Mouse (Mus musculus) CH12.LX (cell line): ENCODE results near the gene Yif1a. TPM values are rescaled to one million over a fixed set of nuclear protein-coding genes. Genes with fewer than 3 reads are reported as not detected.

Experiments used
- DNase-seq: peaks from one replicate; pipeline ENCODE4 v3.0.0-alpha.2; 2013; ENCODE audit errors: extremely low read depth
- H3K27ac ChIP-seq: 2 replicates; pipeline ENCODE4 v1.5.1; 2012; ENCODE audit warnings: low read depth, mild to moderate bottlenecking, control low read depth, moderate library complexity; ENCODE audit not compliant: insufficient read depth
- H3K27me3 ChIP-seq: replicated peaks from 2 replicates; pipeline ENCODE3; 2012; ENCODE audit warnings: inconsistent platforms
- H3K36me3 ChIP-seq, 2 experiments: replicated peaks in 1 of 2; 2 replicates each; pipeline versions ENCODE3 to v1.6.1; 2012; ENCODE audit warnings: inconsistent platforms in 1 of 2, low read length in 1 of 2, mild to moderate bottlenecking in 1 of 2, mixed read lengths in 1 of 2, moderate library complexity in 1 of 2; ENCODE audit not compliant: control insufficient read depth in 1 of 2, insufficient read depth in 1 of 2
- H3K4me1 ChIP-seq, 2 experiments: 2 replicates each; pipeline ENCODE4 v1.6.1; 2012; ENCODE audit warnings: inconsistent platforms in 1 of 2, moderate library complexity in 1 of 2; ENCODE audit not compliant: insufficient read depth in 2 of 2, control insufficient read depth in 1 of 2
- H3K4me2 ChIP-seq: 2 replicates; pipeline ENCODE4 v1.6.1; 2012; ENCODE audit warnings: low read depth, mild to moderate bottlenecking, control low read depth; ENCODE audit not compliant: poor library complexity, insufficient read depth, severe bottlenecking
- H3K4me3 ChIP-seq, 3 experiments: fragments of 150-350 bp in 1 of 3; sonication (generic) in 1 of 3; replicated peaks in 1 of 3; 2 replicates each; pipeline versions ENCODE3 to v1.5.1; 2011 to 2012; ENCODE audit warnings: low read depth in 2 of 3, low read length in 2 of 3, mild to moderate bottlenecking in 2 of 3, moderate library complexity in 2 of 3, control low read depth in 1 of 3, improper control_type of control experiment in 1 of 3, inconsistent platforms in 1 of 3, mixed read lengths in 1 of 3; ENCODE audit not compliant: poor library complexity in 1 of 3
- H3K79me2 ChIP-seq: replicated peaks from 2 replicates; pipeline ENCODE4 v1.6.1; 2012; ENCODE audit warnings: mild to moderate bottlenecking, moderate library complexity; ENCODE audit not compliant: control insufficient read depth, poor library complexity, insufficient read depth, severe bottlenecking; ENCODE audit errors: extremely low read depth
- H3K9ac ChIP-seq: 2 replicates; pipeline ENCODE4 v1.6.1; 2012; ENCODE audit warnings: low read depth, mild to moderate bottlenecking, control low read depth, moderate library complexity; ENCODE audit not compliant: insufficient read depth
- H3K9me3 ChIP-seq: replicated peaks from 2 replicates; pipeline ENCODE3; 2012; ENCODE audit warnings: low read length, inconsistent platforms, mixed read lengths
- BHLHE40 ChIP-seq: IDR thresholded peaks from 2 replicates; pipeline ENCODE4 v1.6.1; 2011; ENCODE audit warnings: mild to moderate bottlenecking, low read depth, low read length, improper control_type of control experiment
- CHD2 ChIP-seq: IDR thresholded peaks from 2 replicates; pipeline ENCODE4 v1.6.1; 2011; ENCODE audit warnings: low read length, improper control_type of control experiment
- CTCF ChIP-seq, 2 experiments: IDR thresholded peaks in 1 of 2; conservative IDR thresholded peaks in 1 of 2; 2 replicates each; pipeline ENCODE4 v1.5.1; 2011 to 2012; ENCODE audit warnings: low read depth in 2 of 2, low read length in 2 of 2, improper control_type of control experiment in 1 of 2, inconsistent platforms in 1 of 2, mild to moderate bottlenecking in 1 of 2, moderate library complexity in 1 of 2
- E2F4 ChIP-seq: IDR thresholded peaks from 2 replicates; pipeline ENCODE4 v1.6.1; 2011; ENCODE audit warnings: low read depth, low read length, improper control_type of control experiment; ENCODE audit not compliant: insufficient replicate concordance
- ELF1 ChIP-seq: IDR thresholded peaks from 2 replicates; pipeline ENCODE4 v1.6.1; 2014; ENCODE audit warnings: low read depth, mild to moderate bottlenecking, inconsistent platforms, low read length, improper control_type of control experiment
- EP300 ChIP-seq: IDR thresholded peaks from 2 replicates; pipeline ENCODE4 v1.6.1; 2011; ENCODE audit warnings: low read length, improper control_type of control experiment
- GABPA ChIP-seq: IDR thresholded peaks from 2 replicates; pipeline ENCODE4 v1.6.1; 2012; ENCODE audit warnings: low read depth, low read length, improper control_type of control experiment, inconsistent platforms; ENCODE audit not compliant: insufficient replicate concordance
- HCFC1 ChIP-seq: IDR thresholded peaks from 2 replicates; pipeline ENCODE4 v1.6.1; 2012; ENCODE audit warnings: low read depth, mild to moderate bottlenecking, inconsistent platforms, low read length, improper control_type of control experiment
- IRF4 ChIP-seq: IDR thresholded peaks from 2 replicates; pipeline ENCODE4 v1.6.1; 2014; ENCODE audit warnings: low read depth, mild to moderate bottlenecking, inconsistent platforms, low read length, improper control_type of control experiment
- JUN ChIP-seq: IDR thresholded peaks from 2 replicates; pipeline ENCODE4 v1.6.1; 2011; ENCODE audit warnings: low read depth, mild to moderate bottlenecking, low read length, improper control_type of control experiment, moderate library complexity; ENCODE audit not compliant: insufficient read depth
- KAT2A ChIP-seq: IDR thresholded peaks from 2 replicates; pipeline ENCODE4 v1.6.1; 2012; ENCODE audit warnings: low read length, improper control_type of control experiment, inconsistent platforms; ENCODE audit not compliant: insufficient replicate concordance
- MAFK ChIP-seq: IDR thresholded peaks from 2 replicates; pipeline ENCODE4 v1.6.1; 2011; ENCODE audit warnings: low read length, improper control_type of control experiment; ENCODE audit not compliant: insufficient replicate concordance
- MAZ ChIP-seq: IDR thresholded peaks from 2 replicates; pipeline ENCODE4 v1.6.1; 2012; ENCODE audit warnings: low read depth, mild to moderate bottlenecking, inconsistent platforms, low read length, improper control_type of control experiment, moderate library complexity
- MEF2A ChIP-seq: IDR thresholded peaks from 2 replicates; pipeline ENCODE4 v1.6.1; 2014; ENCODE audit warnings: low read depth, mild to moderate bottlenecking, inconsistent platforms, low read length, improper control_type of control experiment, borderline replicate concordance
- MYC ChIP-seq: IDR thresholded peaks from 2 replicates; pipeline ENCODE4 v1.6.1; 2011; ENCODE audit warnings: low read depth, mild to moderate bottlenecking, improper control_type of control experiment, low read length
- NELFE ChIP-seq: IDR thresholded peaks from 2 replicates; pipeline ENCODE4 v1.6.1; 2011; ENCODE audit warnings: low read depth, low read length, improper control_type of control experiment
- NRF1 ChIP-seq: IDR thresholded peaks from 2 replicates; pipeline ENCODE4 v1.6.1; 2014; ENCODE audit warnings: low read depth, mild to moderate bottlenecking, inconsistent platforms, low read length, improper control_type of control experiment, moderate library complexity
- RAD21 ChIP-seq: IDR thresholded peaks from 2 replicates; pipeline ENCODE4 v1.6.1; 2011; ENCODE audit warnings: low read depth, mild to moderate bottlenecking, low read length, improper control_type of control experiment, moderate library complexity
- SMC3 ChIP-seq: IDR thresholded peaks from 2 replicates; pipeline ENCODE4 v1.6.1; 2011; ENCODE audit warnings: low read depth, low read length, improper control_type of control experiment
- TBP ChIP-seq: conservative IDR thresholded peaks from 2 replicates; pipeline ENCODE4 v1.6.1; 2011; ENCODE audit warnings: low read depth, low read length, improper control_type of control experiment
- TCF12 ChIP-seq: IDR thresholded peaks from 2 replicates; pipeline ENCODE4 v1.6.1; 2014; ENCODE audit warnings: low read depth, mild to moderate bottlenecking, inconsistent platforms, low read length, improper control_type of control experiment
- UBTF ChIP-seq: IDR thresholded peaks from 2 replicates; pipeline ENCODE4 v1.6.1; 2012; ENCODE audit warnings: low read depth, mild to moderate bottlenecking, inconsistent platforms, low read length, improper control_type of control experiment, moderate library complexity
- USF2 ChIP-seq: conservative IDR thresholded peaks from 2 replicates; pipeline ENCODE4 v1.6.1; 2011; ENCODE audit warnings: low read depth, low read length, improper control_type of control experiment
- ZMIZ1 ChIP-seq: IDR thresholded peaks from 2 replicates; pipeline ENCODE4 v1.6.1; 2012; ENCODE audit warnings: low read depth, mild to moderate bottlenecking, inconsistent platforms, low read length, improper control_type of control experiment
- dilution Hi-C: fragments of 300-500 bp; cut with MboI; formaldehyde crosslinking; loops from 2 replicates; pipeline ENCODE4 v1.14.3; 2020; ENCODE audit warnings: low sequenced_read_pairs; ENCODE audit not compliant: extremely low pct_unique_long_range_greater_than_20kb, extremely low pct_ligation_motif_present
- in situ Hi-C: fragments of 300-500 bp; cut with MboI; formaldehyde crosslinking; loops from 3 replicates; pipeline ENCODE4 v1.14.3; 2019; ENCODE audit warnings: low sequenced_read_pairs, low pct_ligation_motif_present, low pct_unique_long_range_greater_than_20kb, mixed read lengths
- polyA plus RNA-seq: library from polyadenylated mRNA; unstranded; fragments of >175 nt; gene quantifications from 2 replicates; pipeline ENCODE4 v1.2.1, GENCODE M21; 2012; ENCODE audit warnings: low read depth; ENCODE audit not compliant: insufficient read length
- total RNA-seq, 2 experiments: library from RNA; depleted of rRNA; stranded (reverse); fragments of 300-350 nt in 1 of 2; fragments of >200 nt in 1 of 2; gene quantifications; 2 replicates each; pipeline ENCODE4 v1.2.3; 2012 to 2014

Yif1a gene
- total and polyA plus RNA-seq, 3 experiments, result 33.1 to 72.4 (median 65.0) TPM

GRCm38 (mm10) chr19:5062446-5062845 lies 25.9 kb upstream of the Yif1a start:
- Histone ChIP-seq H3K4me3 (no peak overlapping the region), H3K9ac (no peak overlapping the region), H3K27ac (no peak overlapping the region), H3K36me3 (peaks cover 0 to 3% of the 10 kb centered on the region in 2 experiments), H3K9me3 (no peaks in the 10 kb centered on the region), H3K4me1 (peaks cover 5 to 11% of the 10 kb centered on the region in 2 experiments; a peak in 3 of 4 replicates), H3K79me2 (no peaks in the 10 kb centered on the region), H3K27me3 (peaks cover 53% of the 10 kb centered on the region), H3K4me2 (no peak overlapping the region)
- dilution Hi-C loops, result no loop called here
- in situ Hi-C loops, result no loop called here
- TF ChIP-seq NELFE (no peak), CTCF (conservative IDR thresholded peaks at IDR 0.05 in 1 of 2, IDR thresholded peaks at IDR 0.05 in 1 of 2; ENCODE audit: low read depth in 2 of 2, low read length in 2 of 2) (no peak), MAZ (no peak), MAFK (no peak), UBTF (no peak), RAD21 (no peak), ELF1 (no peak), JUN (no peak), E2F4 (no peak), NRF1 (no peak), MYC (no peak), TBP (no peak), USF2 (no peak), KAT2A (no peak), HCFC1 (no peak), BHLHE40 (no peak), IRF4 (no peak)
- DNase-seq, result no peak

- in situ Hi-C loops, result no loop called here
- H3K4me1 ChIP-seq, result no peaks in the 10 kb centered on the region; a peak in 1 of 4 replicates
- no peak overlapping the region for H3K9ac ChIP-seq
- H3K27ac ChIP-seq, result no peak overlapping the region
- no peaks in the 10 kb centered on the region for H3K79me2 ChIP-seq
- TF ChIP-seq RAD21, result no peak
- TF ChIP-seq GABPA, result no peak
- no peak for TF ChIP-seq ZMIZ1
- TF ChIP-seq NELFE, result no peak
- no peak for TF ChIP-seq TCF12
- no peak for TF ChIP-seq CHD2
- TF ChIP-seq BHLHE40, result no peak
- TF ChIP-seq NRF1, result no peak
- TF ChIP-seq EP300, result no peak
- TF ChIP-seq MEF2A, result no peak
- no peak for TF ChIP-seq SMC3
- no peak overlapping the region for H3K4me2 ChIP-seq
- no peak overlapping the region for H3K4me3 ChIP-seq
- no peaks in the 10 kb centered on the region for H3K9me3 ChIP-seq
- H3K27me3 ChIP-seq, result peaks cover 78% of the 10 kb centered on the region
- H3K36me3 ChIP-seq, result no peaks in the 10 kb centered on the region
- dilution Hi-C loops, result no loop called here
- no peak for DNase-seq
Measured at GRCm38 (mm10) chr19:5065104-5065503, 23.2 kb upstream of the Yif1a start.
